Mouse (Mus musculus) E14TG2a.4 (cell line): ENCODE measurements around the gene Cln5.
A peak's percentile ranks its signal among the peaks of the same experiment; 100 is the strongest.

Experiments used
- H3K27me3 ChIP-seq: 2 replicates; pipeline ENCODE4 v1.6.1; 2014; ENCODE audit warnings: low read length, control low read depth; ENCODE audit not compliant: insufficient read depth
- H3K36me3 ChIP-seq: 2 replicates; pipeline ENCODE4 v1.6.1; 2014; ENCODE audit warnings: low read length, control low read depth; ENCODE audit not compliant: insufficient read depth
- H3K4me1 ChIP-seq: replicated peaks from 2 replicates; pipeline ENCODE4 v1.6.1; 2014; ENCODE audit warnings: low read depth, low read length, control low read depth
- H3K4me3 ChIP-seq: replicated peaks from 2 replicates; pipeline ENCODE4 v1.5.1; 2014; ENCODE audit warnings: mild to moderate bottlenecking, low read length
- H3K9me3 ChIP-seq: 2 replicates; pipeline ENCODE4 v1.6.1; 2014; ENCODE audit warnings: low read length, control low read depth
- CTCF ChIP-seq: conservative IDR thresholded peaks from 2 replicates; pipeline ENCODE4 v1.5.1; 2014; ENCODE audit warnings: low read length
- NANOG ChIP-seq: IDR thresholded peaks from 2 replicates; pipeline ENCODE4 v1.6.1; 2014; ENCODE audit warnings: borderline replicate concordance, low read length, mixed read lengths
- POU5F1 ChIP-seq: IDR thresholded peaks from 2 replicates; pipeline ENCODE4 v1.6.1; 2014; ENCODE audit warnings: low read length, borderline replicate concordance

The Cln5 gene

DNA sequence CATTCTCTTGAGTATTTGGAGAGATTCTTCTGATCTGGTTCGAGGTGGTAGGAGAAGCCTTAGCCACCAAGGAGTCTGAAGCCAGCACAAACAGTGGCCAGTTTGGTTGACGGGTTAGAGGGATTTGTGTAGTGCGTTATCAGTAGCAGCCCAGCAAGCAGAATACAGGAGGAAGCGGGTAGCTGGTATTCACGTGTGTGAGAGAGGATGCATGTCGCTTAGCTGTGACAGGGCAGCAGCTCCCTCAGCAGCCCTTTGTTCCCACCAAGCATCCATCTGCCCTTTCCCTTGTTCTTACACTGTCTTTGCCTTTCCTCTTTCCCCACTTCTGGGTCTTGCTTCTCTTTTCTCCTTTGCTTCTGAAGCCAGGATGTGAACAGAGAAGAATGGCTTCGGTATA is 5.2 kb downstream of the Cln5 start:
- Histone ChIP-seq H3K36me3 (peaks cover 65% of the 10 kb centered on the region), H3K4me1 (peaks cover 77% of the 10 kb centered on the region), H3K27me3 (no peaks in the 10 kb centered on the region), H3K9me3 (0 out of 2 replicates have a peak, but pooled peaks cover 4% of the 10 kb centered on the region), H3K4me3 (no peak overlapping the region)
- TF ChIP-seq POU5F1 (no peak), CTCF (no peak), NANOG (no peak)

DNA sequence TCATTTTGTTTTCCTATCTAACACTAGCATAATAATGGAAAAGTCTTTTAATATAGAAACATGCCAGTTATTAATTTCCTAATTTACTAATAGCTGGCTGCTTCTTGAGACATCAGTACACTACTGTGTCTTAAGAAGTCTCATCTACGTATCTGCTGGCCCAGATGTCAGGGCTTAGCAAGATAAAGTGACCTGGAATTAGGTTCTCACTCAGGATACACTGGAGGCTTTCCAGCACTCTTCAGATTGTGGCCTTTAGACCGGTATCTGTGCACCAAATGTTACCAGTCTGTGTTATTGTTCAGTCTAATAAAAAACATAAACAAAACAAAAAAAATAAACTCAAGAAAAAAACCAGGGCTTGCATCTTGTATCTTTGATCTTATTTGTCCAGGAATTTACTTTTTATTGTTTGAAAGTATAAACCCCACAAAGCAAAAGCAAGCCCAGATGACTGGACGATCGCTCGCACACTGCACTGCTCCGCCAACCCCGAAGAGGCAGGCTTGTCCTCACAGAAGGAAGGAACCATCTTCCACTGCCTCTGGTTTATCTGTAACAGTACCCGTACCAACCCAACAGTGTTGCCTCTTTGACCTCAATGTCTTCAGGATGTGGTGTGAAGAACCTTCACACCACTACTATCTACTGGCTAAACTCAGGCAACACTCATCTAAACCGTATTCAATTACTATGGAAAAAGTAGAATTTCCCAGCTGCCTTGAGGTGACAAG is 7.4 kb downstream of the Cln5 start:
- Histone ChIP-seq H3K27me3 (no peaks in the 10 kb centered on the region), H3K4me3 (no peak overlapping the region), H3K4me1 (peaks cover 70% of the 10 kb centered on the region), H3K9me3 (0 out of 2 replicates have a peak, but pooled peaks cover 4% of the 10 kb centered on the region), H3K36me3 (peaks cover 58% of the 10 kb centered on the region)
- no peak for TF ChIP-seq POU5F1
- no peak for TF ChIP-seq NANOG
- TF ChIP-seq CTCF, result no peak

DNA sequence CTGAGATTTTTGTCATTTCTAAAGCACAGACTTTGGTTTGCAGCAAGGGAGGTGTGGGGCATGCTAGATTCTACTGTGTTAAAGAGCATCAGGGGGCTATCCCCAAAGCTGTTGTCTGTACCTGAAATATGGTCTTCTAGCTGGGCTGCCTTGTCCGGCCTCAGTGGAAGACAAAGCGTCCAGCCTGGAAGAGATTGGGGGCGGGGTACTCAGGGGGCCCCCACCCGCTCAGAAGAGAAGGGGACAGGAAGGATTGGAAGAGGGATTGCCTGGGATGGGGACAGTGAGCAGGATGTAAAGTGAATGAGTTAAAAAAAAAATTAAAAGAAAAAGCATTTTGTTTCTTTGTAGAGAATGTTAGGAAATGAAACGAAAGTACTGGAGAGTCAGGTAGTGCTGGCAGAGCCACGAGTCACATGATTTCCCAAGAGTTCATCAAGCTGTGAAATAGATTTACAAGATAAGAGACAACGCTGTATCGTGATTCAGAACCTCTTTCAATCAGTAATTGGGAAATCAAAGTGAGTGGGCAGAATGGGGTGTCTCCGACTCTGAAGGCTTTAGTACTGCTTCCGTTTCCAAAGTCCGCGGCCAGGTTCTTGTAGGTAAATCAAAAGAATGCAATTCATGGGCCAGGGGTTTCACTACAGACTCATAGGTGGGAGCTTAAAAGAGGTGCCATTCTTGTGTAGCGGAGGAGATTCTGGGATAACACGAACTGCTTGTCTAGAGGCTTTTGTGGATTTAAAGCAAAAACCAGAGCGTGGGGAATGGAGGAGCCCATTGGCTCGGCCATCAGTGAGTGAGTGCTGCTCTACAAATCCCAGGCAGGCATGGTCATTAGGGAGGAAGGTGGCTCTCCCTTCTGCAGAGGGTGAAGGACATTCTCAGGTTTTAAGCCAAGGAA is 8.2 kb downstream of the Cln5 start:
- Histone ChIP-seq H3K4me1 (peaks cover 67% of the 10 kb centered on the region), H3K4me3 (peak overlapping the region; percentile 27), H3K9me3 (0 out of 2 replicates have a peak, but pooled peaks cover 4% of the 10 kb centered on the region), H3K27me3 (peaks cover 7% of the 10 kb centered on the region), H3K36me3 (peaks cover 58% of the 10 kb centered on the region)
- TF ChIP-seq NANOG (peak; percentile 95), CTCF (no peak)

DNA sequence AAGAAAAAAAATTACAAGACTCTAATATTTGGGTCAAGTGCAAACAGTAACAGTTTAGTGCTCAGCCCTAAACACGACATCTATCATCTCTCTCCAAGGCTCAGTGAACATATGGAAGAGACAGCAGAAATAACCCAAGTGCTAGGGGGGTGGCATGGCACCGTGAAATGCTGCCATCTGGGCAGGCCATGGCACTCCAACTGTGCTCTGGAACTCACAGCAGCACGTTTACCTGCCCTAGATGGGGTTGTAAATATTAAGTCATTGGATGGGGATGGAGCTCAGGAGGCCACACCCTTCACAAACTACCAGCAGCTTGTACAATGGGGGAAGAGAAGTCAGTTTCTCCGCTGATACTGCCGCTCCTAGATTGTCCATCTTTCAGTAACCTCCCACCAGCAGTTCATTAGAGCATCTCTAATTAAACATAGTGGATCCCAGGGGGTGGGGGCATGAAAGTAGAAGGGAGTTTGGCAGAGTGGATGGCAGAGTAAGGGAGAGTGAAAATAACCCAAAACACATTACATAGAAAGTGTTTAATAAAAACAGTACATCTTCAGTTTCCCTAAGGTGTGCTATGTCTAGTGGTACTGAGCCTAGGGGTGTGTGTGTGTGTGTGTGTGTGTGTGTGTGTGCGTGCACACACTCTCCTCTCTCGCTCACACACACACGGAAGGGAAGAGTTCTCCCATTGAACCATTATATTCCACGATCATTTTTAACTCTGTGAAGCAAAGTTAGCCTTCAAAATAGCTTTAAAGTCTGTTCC is 9.4 kb downstream of the Cln5 start:
- Histone ChIP-seq H3K4me3 (peak overlapping the region; percentile 27; the same call in 1 of the 2 replicates), H3K4me1 (peaks cover 60% of the 10 kb centered on the region), H3K9me3 (0 out of 2 replicates have a peak, but pooled peaks cover 4% of the 10 kb centered on the region), H3K27me3 (peaks cover 7% of the 10 kb centered on the region), H3K36me3 (peaks cover 58% of the 10 kb centered on the region)
- TF ChIP-seq CTCF (no peak), NANOG (no peak), POU5F1 (no peak)

DNA sequence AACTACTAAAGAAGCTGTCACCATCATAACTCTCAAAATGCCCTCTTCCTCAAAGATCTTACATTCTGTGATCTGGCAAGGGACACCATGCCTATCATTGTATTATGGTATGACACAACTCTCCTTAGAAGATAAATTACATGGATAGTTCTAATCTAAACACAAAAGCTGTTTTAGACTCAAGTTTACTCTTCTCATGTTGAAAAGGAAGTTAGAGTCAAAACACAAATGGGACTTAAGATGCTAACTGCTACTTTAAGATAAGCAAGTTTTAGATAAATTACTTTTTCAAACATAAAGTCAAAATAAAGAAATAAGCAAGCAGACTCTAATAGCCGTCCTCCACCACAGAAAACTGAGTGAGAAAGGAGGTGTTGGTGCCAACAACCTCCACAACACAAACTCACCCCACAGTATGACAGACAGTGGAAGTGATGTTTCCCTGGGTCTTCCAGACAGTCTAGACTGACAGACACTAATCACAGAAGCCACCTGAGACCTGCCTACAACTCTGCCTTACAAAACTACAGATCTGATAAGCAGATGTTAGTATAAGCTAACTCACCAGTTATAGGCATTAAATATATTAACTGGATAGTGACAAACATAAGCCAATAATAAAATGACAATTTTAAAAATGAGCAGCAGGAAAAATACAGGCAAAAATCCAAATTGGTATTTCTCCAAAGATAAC is 16.0 kb downstream of the Cln5 start:
- Histone ChIP-seq H3K4me1 (peaks cover 36% of the 10 kb centered on the region), H3K4me3 (no peak overlapping the region), H3K27me3 (peaks cover 10% of the 10 kb centered on the region), H3K36me3 (peaks cover 84% of the 10 kb centered on the region), H3K9me3 (no peaks in the 10 kb centered on the region)
- TF ChIP-seq CTCF, result no peak
- no peak for TF ChIP-seq NANOG
- no peak for TF ChIP-seq POU5F1

DNA sequence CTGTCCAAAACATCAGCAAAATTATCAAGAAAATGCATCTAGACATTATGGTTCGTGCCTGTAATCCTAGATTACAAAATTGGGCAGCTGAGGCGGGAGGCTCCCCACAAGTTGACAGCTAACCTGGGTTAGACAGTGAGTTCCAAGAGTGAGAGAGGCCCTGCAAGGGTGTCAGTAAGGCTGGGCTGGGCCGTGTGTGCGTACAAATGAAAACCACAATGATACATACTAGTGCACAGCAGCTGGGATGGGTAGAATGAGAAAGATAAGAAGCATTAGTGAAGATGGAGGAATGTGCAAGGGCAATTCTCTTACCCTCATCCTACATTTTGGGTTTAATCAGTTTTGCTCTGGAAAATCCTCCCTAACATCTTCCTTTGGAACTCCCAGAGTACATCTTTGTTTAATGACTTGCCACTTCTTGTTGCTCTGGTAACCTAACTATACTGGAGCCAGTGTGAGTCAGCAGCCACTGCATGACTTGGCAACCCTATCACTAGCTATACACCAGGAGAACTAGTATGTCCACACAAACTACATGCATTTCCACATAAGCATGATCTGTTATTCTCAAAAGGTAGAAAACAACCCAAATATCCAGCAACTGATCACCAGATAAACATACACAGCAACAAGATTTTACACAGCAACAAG is 16.8 kb downstream of the Cln5 start:
- TF ChIP-seq POU5F1 (no peak), NANOG (no peak), CTCF (no peak)
- Histone ChIP-seq H3K36me3 (peaks cover 89% of the 10 kb centered on the region), H3K9me3 (no peaks in the 10 kb centered on the region), H3K4me3 (no peak overlapping the region), H3K4me1 (peaks cover 43% of the 10 kb centered on the region), H3K27me3 (peaks cover 10% of the 10 kb centered on the region)

DNA sequence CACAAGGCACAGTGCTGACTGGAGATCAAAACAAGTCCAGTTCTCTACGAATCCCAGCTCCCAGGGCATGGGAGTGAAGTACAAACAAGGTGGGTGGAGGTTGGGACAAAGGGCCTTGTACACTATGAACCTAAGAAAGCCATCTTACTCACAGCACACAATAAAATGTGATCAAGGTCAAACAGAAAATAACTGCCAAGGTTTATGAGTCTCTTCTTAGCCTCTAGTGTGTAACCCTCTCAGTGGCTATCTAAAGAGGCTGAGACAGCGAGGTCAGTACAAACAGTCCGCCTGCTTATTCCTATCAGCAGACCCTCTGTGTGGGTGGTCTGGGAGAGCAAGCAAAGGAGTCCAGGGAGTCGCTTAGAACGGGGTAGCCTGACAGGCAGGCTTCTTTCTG is 17.8 kb downstream of the Cln5 start:
- H3K4me3 ChIP-seq, result no peak overlapping the region
- peaks cover 94% of the 10 kb centered on the region for H3K36me3 ChIP-seq
- no peaks in the 10 kb centered on the region for H3K9me3 ChIP-seq
- no peak for TF ChIP-seq NANOG
- TF ChIP-seq POU5F1, result no peak
- TF ChIP-seq CTCF, result no peak
- peaks cover 49% of the 10 kb centered on the region for H3K4me1 ChIP-seq
- peaks cover 7% of the 10 kb centered on the region for H3K27me3 ChIP-seq
